Mouse (Mus musculus): ENCODE results near the gene Ttc9b. TPM values are rescaled to one million over a fixed set of nuclear protein-coding genes. Genes with fewer than 3 reads are reported as not detected.

The Ttc9b gene
- polyA plus RNA-seq (2015; fragmentation: Nextera tagmentation; extraction: Ambion mirVana) = 3.2 and 13.0 TPM in 2 replicates

DNA sequence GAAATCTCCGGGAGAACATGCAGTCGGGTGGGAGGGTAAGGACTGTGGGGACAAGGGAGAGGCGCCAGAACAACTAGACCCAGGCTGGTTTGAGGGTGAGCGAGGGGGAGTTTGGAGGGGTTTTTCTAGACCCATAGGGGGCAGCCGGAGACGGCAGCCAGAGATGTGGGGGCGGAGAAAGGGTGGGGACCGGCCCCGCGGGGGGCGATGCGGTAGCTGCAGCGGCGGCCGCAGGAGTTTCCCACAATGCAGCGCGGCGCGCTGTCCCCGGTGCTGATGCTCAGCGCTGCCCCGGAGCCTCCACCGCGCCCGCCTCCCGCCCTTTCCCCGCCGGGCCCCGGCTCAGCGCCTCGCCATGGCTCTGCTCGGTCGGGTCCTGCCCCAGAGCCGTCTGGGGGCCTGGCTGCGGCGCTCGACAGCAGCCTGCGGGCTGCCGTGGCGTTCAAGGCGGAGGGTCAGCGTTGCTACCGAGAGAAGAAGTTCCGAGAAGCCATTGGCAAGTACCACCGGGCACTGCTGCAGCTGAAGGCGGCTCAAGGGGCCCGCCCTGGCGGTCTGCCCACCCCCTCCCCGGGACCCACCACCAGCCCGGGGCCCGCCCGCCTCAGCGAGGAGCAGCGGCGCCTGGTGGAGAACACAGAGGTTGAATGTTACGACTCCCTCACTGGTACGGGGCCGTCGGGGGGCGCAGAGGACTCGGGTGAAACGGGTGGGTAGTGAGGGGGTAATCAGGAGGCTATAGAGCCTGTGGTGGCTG lies at the start of gene Ttc9b:
Ttc9b (plus strand) TSS at position 235 of the 757 bp plus-strand sequence.

DNA sequence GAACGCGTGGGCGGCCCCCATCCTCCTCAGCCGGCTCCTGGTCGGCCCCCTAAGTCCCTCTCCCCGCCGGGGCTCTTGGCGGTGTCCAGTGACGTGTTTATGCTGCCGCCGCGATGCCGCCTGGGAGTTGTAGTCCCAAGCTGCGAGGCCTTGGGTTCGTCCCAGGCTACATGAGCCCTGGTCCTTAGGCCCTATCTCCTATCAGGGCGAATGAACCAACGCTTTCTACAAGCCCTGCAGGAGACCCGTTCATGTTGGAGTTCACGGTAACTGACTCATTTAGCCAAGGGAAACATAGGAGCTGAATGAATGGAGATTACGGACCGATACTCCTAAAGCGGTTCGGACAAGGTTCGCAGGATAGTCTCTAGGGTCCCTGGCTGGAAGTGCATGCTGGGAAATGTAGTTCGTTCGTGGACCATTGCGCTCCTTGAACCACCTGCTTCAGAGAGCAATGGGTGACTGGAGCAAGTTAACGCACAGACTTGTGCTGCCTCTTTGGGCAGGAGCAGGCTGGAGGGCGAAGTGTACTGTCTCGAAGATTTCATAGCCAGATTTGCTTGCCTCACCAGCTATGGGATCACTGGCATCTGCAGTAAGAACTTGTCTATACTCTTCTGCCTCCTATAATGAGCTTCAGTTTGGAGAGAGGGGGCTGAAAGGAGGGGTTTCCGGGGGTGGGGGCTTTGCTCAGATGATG lies 21.0 kb downstream of the Ttc9b start, which contains the start of gene Map3k10:
Map3k10 (minus strand) TSS at position 77 of the 700 bp plus-strand sequence.

DNA sequence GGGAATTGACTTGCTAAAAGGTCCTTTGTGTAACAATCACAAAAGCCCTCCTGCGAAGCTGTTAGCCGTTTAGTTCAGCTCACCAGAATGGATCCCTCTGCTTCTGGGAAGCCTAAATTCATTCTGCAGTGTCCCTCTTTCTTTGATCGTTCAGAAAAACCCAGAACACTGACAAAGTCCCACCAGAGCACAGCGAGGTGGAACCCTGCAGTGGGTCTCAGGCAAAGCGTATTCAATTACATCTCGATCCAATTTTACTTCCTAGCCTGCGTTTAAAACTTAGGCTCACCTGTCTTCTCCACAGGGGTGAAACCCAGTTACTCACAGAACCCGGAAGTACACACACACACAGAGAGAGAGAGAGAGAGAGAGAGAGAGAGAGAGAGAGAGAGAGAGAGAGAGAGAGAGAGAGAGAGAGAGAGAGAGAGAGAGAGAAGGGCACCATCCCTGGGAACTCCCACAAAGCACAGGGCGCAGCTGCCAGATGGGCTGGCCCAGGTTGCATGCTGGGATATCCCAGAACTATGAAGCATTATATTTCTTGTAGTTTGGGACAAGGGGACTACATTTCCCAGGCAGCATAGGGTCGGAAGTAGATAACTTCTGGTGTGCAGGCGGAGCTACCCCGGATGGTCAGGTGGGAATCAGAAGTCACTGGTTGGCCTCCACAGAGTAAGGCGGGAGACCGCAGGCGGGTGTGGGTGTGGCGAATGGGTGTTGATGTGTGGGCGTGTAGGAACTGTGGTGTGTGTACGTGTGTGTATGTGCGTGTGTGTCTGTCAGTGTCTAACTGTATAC lies 35.3 kb downstream of the Ttc9b start, which contains the start of gene Zfp607b:
Zfp607b (plus strand) TSS at position 526 of the 798 bp plus-strand sequence.

Other genes with a start within 250 kb of the Ttc9b start
- 0.23 and 0.25 TPM in 2 replicates for gene Sptbn4, start 206.2 kb upstream of the Ttc9b start, polyA plus RNA-seq (2015; fragmentation: Nextera tagmentation; extraction: Ambion mirVana)
- gene Blvrb, start 205.9 kb upstream of the Ttc9b start, polyA plus RNA-seq (2015; fragmentation: Nextera tagmentation; extraction: Ambion mirVana) = 93.1 and 109 TPM in 2 replicates
- gene Sertad3, start 180.1 kb upstream of the Ttc9b start, polyA plus RNA-seq (2015; fragmentation: Nextera tagmentation; extraction: Ambion mirVana) = 27.5 and 29.9 TPM in 2 replicates
- 33.7 and 41.7 TPM in 2 replicates for gene Sertad1, start 167.0 kb upstream of the Ttc9b start, polyA plus RNA-seq (2015; fragmentation: Nextera tagmentation; extraction: Ambion mirVana)
- 2.6 and 3.8 TPM in 2 replicates for gene Prx, start 154.6 kb upstream of the Ttc9b start, polyA plus RNA-seq (2015; fragmentation: Nextera tagmentation; extraction: Ambion mirVana)
- gene Hipk4, start 130.6 kb upstream of the Ttc9b start, polyA plus RNA-seq (2015; fragmentation: Nextera tagmentation; extraction: Ambion mirVana) = 0.28 and 0.55 TPM in 2 replicates
- gene Pld3, start 100.7 kb upstream of the Ttc9b start, polyA plus RNA-seq (2015; fragmentation: Nextera tagmentation; extraction: Ambion mirVana) = 109 and 167 TPM in 2 replicates
- 12.9 and 17.7 TPM in 2 replicates for gene 2310022A10Rik, start 100.7 kb upstream of the Ttc9b start, polyA plus RNA-seq (2015; fragmentation: Nextera tagmentation; extraction: Ambion mirVana)
- gene Akt2, start 62.4 kb upstream of the Ttc9b start, polyA plus RNA-seq (2015; fragmentation: Nextera tagmentation; extraction: Ambion mirVana) = 96.0 and 155 TPM in 2 replicates
- 13.4 and 16.1 TPM in 2 replicates for gene Map3k10, start 20.7 kb downstream of the Ttc9b start, polyA plus RNA-seq (2015; fragmentation: Nextera tagmentation; extraction: Ambion mirVana)
- gene Zfp607b, start 35.4 kb downstream of the Ttc9b start, polyA plus RNA-seq (2015; fragmentation: Nextera tagmentation; extraction: Ambion mirVana) = 4.0 and 4.9 TPM in 2 replicates
- 18.6 and 19.1 TPM in 2 replicates for gene Zfp60, start 77.5 kb downstream of the Ttc9b start, polyA plus RNA-seq (2015; fragmentation: Nextera tagmentation; extraction: Ambion mirVana)
- gene Zfp626, start 153.3 kb downstream of the Ttc9b start, polyA plus RNA-seq (2015; fragmentation: Nextera tagmentation; extraction: Ambion mirVana) = 1.7 and 1.9 TPM in 2 replicates
- gene Zfp59, start 184.7 kb downstream of the Ttc9b start, polyA plus RNA-seq (2015; fragmentation: Nextera tagmentation; extraction: Ambion mirVana) = 4.9 and 5.5 TPM in 2 replicates
- gene Zfp607a, start 203.6 kb downstream of the Ttc9b start, polyA plus RNA-seq (2015; fragmentation: Nextera tagmentation; extraction: Ambion mirVana) = 2.8 and 3.5 TPM in 2 replicates

Measured in adrenal gland, postnatal 0 days (tissue).